Mouse (Mus musculus) frontal cortex, postnatal 10 days (tissue): ENCODE results near the gene Aven.
A peak's percentile ranks its signal among the peaks of the same experiment; 100 is the strongest.
"Not testable (repeated sequence)": the region's sequence is repeated elsewhere in the genome, so short reads cannot be mapped to it uniquely, and the experiment has no call there.

Experiments
- DNase-seq, 2 experiments: peaks; one replicate each; pipeline ENCODE4 v3.0.0; 2022; ENCODE audit warnings: low spot score in 2 of 2, mixed read lengths in 1 of 2

Aven gene

GRCm38 (mm10) chr2:112492856-112493538 lies at the start of gene Aven:
Gene Aven (plus strand): TSS chr2:112492964.
- DNase-seq = peak; percentile 50 to 78

GRCm38 (mm10) chr2:112443491-112443890 lies 49.3 kb upstream of the Aven start:
- DNase-seq = no peak

- DNase-seq = no peak
These were observed 47.3 kb upstream of the Aven start for GRCm38 (mm10) chr2:112445511-112445910.

- DNase-seq = not testable (repeated sequence)
These were observed 44.7 kb upstream of the Aven start for GRCm38 (mm10) chr2:112448046-112448445.

- DNase-seq = no peak
These were observed 44.2 kb upstream of the Aven start for GRCm38 (mm10) chr2:112448510-112449059.

- no peak for DNase-seq
These were observed 43.0 kb upstream of the Aven start for GRCm38 (mm10) chr2:112449597-112450296.

- DNase-seq = not testable (repeated sequence)
These were observed 40.3 kb upstream of the Aven start for GRCm38 (mm10) chr2:112452513-112452912.

GRCm38 (mm10) chr2:112454125-112454861 lies 38.5 kb upstream of the Aven start:
- DNase-seq = no peak

- peak; percentile 89 to 96 for DNase-seq
These were observed 37.8 kb upstream of the Aven start, which contains the start of gene Emc7 for GRCm38 (mm10) chr2:112454862-112455564. Gene Emc7 (plus strand): TSS chr2:112454997.

GRCm38 (mm10) chr2:112460557-112460956 lies 32.2 kb upstream of the Aven start:
- no peak for DNase-seq

GRCm38 (mm10) chr2:112469542-112469941 lies 23.2 kb upstream of the Aven start:
- DNase-seq = no peak

- no peak for DNase-seq
These were observed 21.8 kb upstream of the Aven start for GRCm38 (mm10) chr2:112470961-112471381.

- DNase-seq = no peak
These were observed 20.7 kb upstream of the Aven start for GRCm38 (mm10) chr2:112472076-112472475.

- DNase-seq = no peak
These were observed 17.6 kb upstream of the Aven start for GRCm38 (mm10) chr2:112474997-112475724.

- no peak for DNase-seq
These were observed 16.2 kb upstream of the Aven start for GRCm38 (mm10) chr2:112476554-112476953.

GRCm38 (mm10) chr2:112480669-112481068 lies 12.1 kb upstream of the Aven start, which contains the start of gene Chrm5:
Gene Chrm5 (minus strand): TSS chr2:112480769.
- DNase-seq = no peak

GRCm38 (mm10) chr2:112481564-112481963 lies 11.2 kb upstream of the Aven start:
- DNase-seq = no peak

- no peak for DNase-seq
These were observed 10.0 kb upstream of the Aven start for GRCm38 (mm10) chr2:112482533-112483333.

GRCm38 (mm10) chr2:112483334-112483651 lies 9.5 kb upstream of the Aven start:
- DNase-seq = no peak

- DNase-seq = no peak
These were observed 7.9 kb upstream of the Aven start for GRCm38 (mm10) chr2:112484886-112485285.
